Mouse (Mus musculus) cortical plate, adult 2 months (tissue): Measurements from ENCODE around the gene Fam167b.

Source experiments
- CTCF ChIP-seq: fragments of 200-500 bp; IDR thresholded peaks from 2 replicates; pipeline ENCODE4 v1.5.1; 2011; ENCODE audit warnings: mild to moderate bottlenecking, control low read depth, low read length; ENCODE audit not compliant: insufficient read depth; ENCODE audit errors: extremely low read depth
- POLR2A ChIP-seq: fragments of 200-500 bp; IDR thresholded peaks from 2 replicates; pipeline ENCODE4 v1.6.1; 2011; ENCODE audit warnings: mild to moderate bottlenecking, low read length, control low read depth; ENCODE audit not compliant: insufficient read depth; ENCODE audit errors: extremely low read depth

DNA sequence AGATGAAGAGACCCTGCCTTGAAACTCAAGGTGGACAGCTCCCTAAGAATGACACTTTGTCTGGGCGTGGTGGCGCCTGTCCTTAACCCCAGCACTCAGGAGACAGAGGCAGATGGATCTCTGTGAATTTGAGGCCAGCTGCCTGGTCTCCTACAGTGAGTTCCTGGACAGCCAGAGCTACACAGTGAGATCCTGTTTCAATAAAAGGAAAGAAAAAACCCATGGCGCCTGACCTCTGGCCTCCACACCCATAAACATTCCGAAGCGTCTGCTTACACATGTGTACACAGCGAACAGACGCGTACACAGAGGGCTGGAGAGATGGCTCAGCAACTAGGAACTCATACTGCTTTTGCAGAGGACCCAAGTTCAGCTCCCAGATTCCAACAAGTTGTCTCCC lies 14.6 kb downstream of the Fam167b start:
- TF ChIP-seq CTCF, result no peak
- TF ChIP-seq POLR2A, result no peak
